Mouse (Mus musculus) neural tube, embryonic 12.5 days (tissue): ENCODE measurements at regions not wholly inside any gene's neighbourhood (a gene's known extent, or its start where the extent isn't known, plus 50 kb on each side); places are given as distances from the start of the nearest gene placed in this dataset.

Experiments
- ATAC-seq: fragments of 200-750 bp; cut with Nextera tagmentation; 2 replicates; pipeline ENCODE4 v1.8.0; 2017; ENCODE audit warnings: low read depth, mild to moderate bottlenecking, moderate TSS enrichment, moderate library complexity; ENCODE audit not compliant: low FRiP score
- H3K27ac ChIP-seq: fragments of 300-500 bp; sonication (generic); 2 replicates; pipeline ENCODE4 v1.5.1; 2016
- H3K27me3 ChIP-seq: fragments of 300-500 bp; sonication (generic); replicated peaks from 2 replicates; pipeline ENCODE4 v1.6.1; 2016; ENCODE audit warnings: mild to moderate bottlenecking
- H3K36me3 ChIP-seq: fragments of 300-500 bp; sonication (generic); 2 replicates; pipeline ENCODE4 v1.6.1; 2016; ENCODE audit warnings: mild to moderate bottlenecking
- H3K4me1 ChIP-seq: fragments of 300-500 bp; sonication (generic); 2 replicates; pipeline ENCODE4 v1.6.1; 2016
- H3K4me2 ChIP-seq: fragments of 300-500 bp; sonication (generic); replicated peaks from 2 replicates; pipeline ENCODE4 v1.6.1; 2016; ENCODE audit warnings: mild to moderate bottlenecking
- H3K4me3 ChIP-seq: fragments of 300-500 bp; sonication (generic); 2 replicates; pipeline ENCODE4 v1.5.1; 2016
- H3K9ac ChIP-seq: fragments of 300-500 bp; sonication (generic); 2 replicates; pipeline ENCODE4 v1.6.1; 2016; ENCODE audit warnings: mild to moderate bottlenecking
- H3K9me3 ChIP-seq: fragments of 300-500 bp; sonication (generic); 2 replicates; pipeline ENCODE4 v1.6.1; 2016; ENCODE audit warnings: mild to moderate bottlenecking
- WGBS: fragments of 180-500 bp; shearing (Covaris S2); methylation state at CpG from one replicate; pipeline ENCODE4 v1.1.7; 2016; 5-methylcytosine and 5-hydroxymethylcytosine counted together

DNA sequence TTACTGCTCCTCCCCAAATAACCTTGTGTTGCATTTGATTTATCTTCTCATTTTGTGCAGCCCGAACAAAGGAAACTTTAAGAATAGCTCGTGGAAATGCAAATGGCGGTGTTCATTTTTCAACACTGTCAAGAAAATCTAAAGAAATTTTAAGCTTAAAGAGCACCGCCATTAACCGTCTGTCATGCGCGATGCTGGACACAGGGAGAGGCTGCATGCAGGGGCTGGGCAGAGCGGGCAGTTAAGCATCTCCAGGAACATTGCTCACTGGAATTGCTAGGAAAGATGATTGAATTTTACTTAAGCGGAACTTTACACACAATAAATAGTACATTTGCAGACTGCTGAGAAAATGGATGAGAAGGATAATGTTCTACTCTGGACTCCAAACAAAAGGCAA is 229.2 kb upstream of the Krr1 start:
- ATAC-seq, result no peak
- 32% methylated on average over 9 of the region's 9 CpGs for WGBS
- Histone ChIP-seq H3K9me3 (no peaks in the 10 kb centered on the region), H3K9ac (no peak overlapping the region), H3K36me3 (no peaks in the 10 kb centered on the region), H3K4me3 (no peak overlapping the region), H3K27ac (no peak overlapping the region), H3K4me2 (peak overlapping the region; percentile 36), H3K4me1 (peaks cover 3% of the 10 kb centered on the region; the same call in 1 of the 2 replicates), H3K27me3 (no peaks in the 10 kb centered on the region)

DNA sequence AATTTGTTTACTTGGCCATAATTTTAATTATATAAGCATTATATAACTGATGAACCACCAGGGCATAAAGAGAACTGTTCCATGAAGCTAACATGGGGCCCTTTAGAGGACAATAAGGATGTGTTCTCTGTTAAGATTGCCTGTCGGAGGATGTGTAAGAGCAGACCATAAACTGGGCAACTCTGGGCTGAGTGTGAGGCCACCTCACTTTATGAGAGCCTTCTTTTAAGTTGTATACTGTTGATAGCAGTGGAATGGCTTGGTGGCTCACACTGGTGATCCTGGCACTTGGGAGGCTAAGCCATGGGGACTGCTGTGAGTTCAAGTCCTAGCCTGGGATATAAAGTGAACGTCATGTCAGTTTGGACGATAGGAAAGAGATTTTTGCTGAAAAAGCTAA is 227.3 kb upstream of the Krr1 start:
- H3K4me1 ChIP-seq, result peaks cover 3% of the 10 kb centered on the region; the same call in 1 of the 2 replicates
- no peak overlapping the region for H3K9ac ChIP-seq
- no peak overlapping the region for H3K4me3 ChIP-seq
- H3K27me3 ChIP-seq, result no peaks in the 10 kb centered on the region
- no peaks in the 10 kb centered on the region for H3K36me3 ChIP-seq
- ATAC-seq, result no peak
- no peak overlapping the region for H3K4me2 ChIP-seq
- 78% methylated on average over 3 of the region's 3 CpGs for WGBS
- no peak overlapping the region for H3K27ac ChIP-seq
- no peaks in the 10 kb centered on the region for H3K9me3 ChIP-seq

DNA sequence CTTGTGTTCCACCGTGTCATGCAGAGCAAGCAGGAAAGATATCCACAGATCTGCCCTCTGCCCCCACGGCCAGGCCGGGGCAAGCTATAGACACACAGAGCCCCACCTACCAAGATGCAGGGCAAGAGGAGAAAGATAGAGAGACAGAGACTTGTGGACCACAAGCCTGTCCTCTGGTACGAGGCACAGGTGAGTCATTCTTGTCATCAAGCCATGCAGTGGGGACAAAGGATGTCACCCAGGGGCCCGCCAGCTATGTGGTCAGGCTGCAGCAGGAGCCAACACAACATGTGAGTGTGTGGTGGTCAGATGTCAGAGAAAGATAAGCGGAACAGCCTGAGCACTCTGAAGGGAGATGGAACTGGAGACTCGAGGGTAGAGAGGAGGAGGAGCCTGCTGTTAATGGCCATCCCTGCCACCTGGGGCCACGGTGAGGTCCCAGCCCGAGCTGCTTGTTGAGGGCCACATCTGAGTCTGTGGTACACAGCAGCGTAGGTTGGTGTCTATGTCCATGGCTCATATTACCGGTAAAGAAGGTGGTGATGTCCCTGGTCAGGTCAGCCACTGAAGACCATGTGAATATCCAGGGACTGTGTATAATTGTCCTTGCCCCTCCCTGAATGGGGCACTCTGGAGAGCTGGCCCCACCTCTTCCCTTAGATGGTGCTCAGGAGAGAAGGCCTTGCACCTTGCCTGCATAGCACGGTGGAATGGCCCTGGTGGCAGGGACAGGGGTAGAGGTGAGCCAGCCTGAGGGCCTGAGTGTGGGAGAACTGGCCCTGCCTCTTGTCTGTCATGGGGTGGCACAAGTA is 226.2 kb upstream of the Krr1 start:
- Histone ChIP-seq H3K27ac (no peak overlapping the region), H3K4me1 (no peaks in the 10 kb centered on the region; the same call in 1 of the 2 replicates), H3K36me3 (no peaks in the 10 kb centered on the region), H3K4me2 (no peak overlapping the region), H3K27me3 (no peaks in the 10 kb centered on the region), H3K9ac (no peak overlapping the region), H3K9me3 (no peaks in the 10 kb centered on the region), H3K4me3 (no peak overlapping the region)
- 77% methylated on average over 12 of the region's 12 CpGs for WGBS
- no peak for ATAC-seq

DNA sequence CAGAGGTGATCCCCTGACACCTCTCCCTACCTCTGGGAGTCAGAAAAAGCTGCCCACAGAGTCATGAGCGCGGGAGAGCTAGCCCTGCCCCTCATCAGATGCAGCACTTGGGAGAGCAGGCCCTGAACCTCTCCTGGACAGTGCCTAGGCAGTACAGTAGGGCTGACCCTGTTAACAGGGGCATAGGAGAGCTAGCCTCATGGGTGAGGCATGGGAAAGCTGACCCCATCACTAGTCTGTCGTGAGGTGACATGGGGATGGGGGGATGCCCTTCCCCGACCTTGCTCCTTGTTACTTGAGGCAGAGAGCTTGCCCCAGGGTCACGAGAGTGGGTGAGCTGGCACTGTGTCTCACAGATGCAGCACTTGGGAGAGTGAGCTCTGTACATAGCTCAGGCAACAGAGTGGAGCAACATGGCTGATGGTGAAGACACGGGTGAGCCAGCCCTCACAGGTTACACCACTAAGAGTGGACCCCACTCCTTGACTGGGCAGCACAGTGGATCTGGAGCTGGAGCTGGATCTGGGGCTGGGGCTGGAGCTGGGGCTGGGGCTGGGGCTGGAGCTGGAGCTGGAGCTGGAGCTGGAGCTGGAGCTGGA is 225.5 kb upstream of the Krr1 start:
- Histone ChIP-seq H3K27me3 (no peaks in the 10 kb centered on the region), H3K36me3 (no peaks in the 10 kb centered on the region), H3K9me3 (no peaks in the 10 kb centered on the region), H3K27ac (no peak overlapping the region), H3K9ac (no peak overlapping the region), H3K4me2 (no peak overlapping the region), H3K4me1 (no peaks in the 10 kb centered on the region; the same call in 1 of the 2 replicates), H3K4me3 (no peak overlapping the region)
- WGBS, result 86% methylated on average over 6 of the region's 6 CpGs
- ATAC-seq, result no peak

DNA sequence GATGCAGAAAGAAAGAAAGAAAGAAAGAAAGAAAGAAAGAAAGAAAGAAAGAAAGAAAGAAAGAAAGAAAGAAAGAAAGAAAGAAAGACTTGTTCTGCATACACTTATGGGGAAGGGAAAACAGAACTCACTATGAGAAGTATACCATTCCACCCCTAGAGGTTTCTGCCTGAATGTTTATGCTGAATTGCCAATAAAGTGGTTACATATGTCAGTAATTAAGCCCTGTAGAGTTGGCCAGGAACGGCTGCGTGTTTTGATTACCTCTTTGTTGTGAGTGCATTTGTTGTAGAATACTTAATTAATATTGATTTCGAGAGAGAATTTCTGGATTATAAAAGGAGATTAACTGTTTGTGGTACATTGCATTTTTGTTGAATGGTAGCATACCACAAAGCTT is 224.0 kb upstream of the Krr1 start:
- Histone ChIP-seq H3K9me3 (no peaks in the 10 kb centered on the region), H3K9ac (no peak overlapping the region), H3K36me3 (no peaks in the 10 kb centered on the region), H3K4me1 (no peaks in the 10 kb centered on the region; the same call in 1 of the 2 replicates), H3K27me3 (no peaks in the 10 kb centered on the region), H3K4me2 (no peak overlapping the region), H3K4me3 (no peak overlapping the region), H3K27ac (no peak overlapping the region)
- WGBS, result 64% methylated on average over 3 of the region's 3 CpGs
- ATAC-seq, result no peak

DNA sequence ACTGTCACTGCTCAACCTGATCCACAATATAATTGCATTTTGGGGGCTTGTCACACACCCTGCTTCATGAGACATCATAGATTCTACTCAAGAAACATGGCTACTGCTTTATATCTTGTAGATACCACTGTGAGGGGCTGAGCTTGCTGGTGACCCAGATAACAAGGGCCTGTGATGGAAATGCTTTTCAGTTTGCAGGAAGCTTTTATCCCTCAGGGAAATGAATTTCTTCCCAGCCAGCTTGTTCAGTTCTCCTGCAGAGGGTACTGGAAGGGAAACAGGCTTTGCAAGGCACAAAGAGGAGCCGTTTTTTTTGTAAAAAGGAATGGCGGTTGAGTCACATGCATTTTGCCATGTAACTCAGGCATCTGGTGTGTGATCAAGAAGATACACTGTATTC is 218.8 kb upstream of the Krr1 start:
- no peaks in the 10 kb centered on the region for H3K36me3 ChIP-seq
- H3K4me1 ChIP-seq, result no peaks in the 10 kb centered on the region
- no peak overlapping the region for H3K4me2 ChIP-seq
- H3K27me3 ChIP-seq, result no peaks in the 10 kb centered on the region
- H3K9me3 ChIP-seq, result no peaks in the 10 kb centered on the region
- H3K27ac ChIP-seq, result no peak overlapping the region
- no peak overlapping the region for H3K9ac ChIP-seq
- no peak for ATAC-seq
- no peak overlapping the region for H3K4me3 ChIP-seq
- WGBS, result 89% methylated on average over 2 of the region's 2 CpGs

DNA sequence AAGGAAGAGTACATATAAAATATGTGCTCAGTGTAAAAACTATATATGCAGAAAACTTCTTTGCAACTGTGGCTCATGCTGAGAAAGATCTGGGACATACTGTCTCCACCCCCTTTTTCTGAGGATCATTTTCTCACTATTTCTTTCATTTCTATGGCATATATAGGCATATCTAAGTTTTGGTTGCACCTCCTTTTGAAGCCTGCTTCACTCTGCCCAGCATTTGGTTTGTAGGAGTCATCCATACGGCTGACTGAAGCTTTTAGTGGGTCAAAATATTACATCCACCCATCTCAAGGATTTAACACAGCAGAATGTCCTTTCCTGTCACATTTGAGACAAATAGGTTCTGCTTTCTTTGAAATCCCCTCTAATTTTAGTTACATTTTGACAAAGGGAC is 216.5 kb upstream of the Krr1 start:
- Histone ChIP-seq H3K27ac (no peak overlapping the region), H3K27me3 (no peaks in the 10 kb centered on the region), H3K4me1 (no peaks in the 10 kb centered on the region), H3K9me3 (no peaks in the 10 kb centered on the region), H3K4me2 (no peak overlapping the region), H3K4me3 (no peak overlapping the region), H3K9ac (no peak overlapping the region), H3K36me3 (no peaks in the 10 kb centered on the region)
- 81% methylated on average over 1 of the region's 1 CpGs for WGBS
- ATAC-seq, result no peak

DNA sequence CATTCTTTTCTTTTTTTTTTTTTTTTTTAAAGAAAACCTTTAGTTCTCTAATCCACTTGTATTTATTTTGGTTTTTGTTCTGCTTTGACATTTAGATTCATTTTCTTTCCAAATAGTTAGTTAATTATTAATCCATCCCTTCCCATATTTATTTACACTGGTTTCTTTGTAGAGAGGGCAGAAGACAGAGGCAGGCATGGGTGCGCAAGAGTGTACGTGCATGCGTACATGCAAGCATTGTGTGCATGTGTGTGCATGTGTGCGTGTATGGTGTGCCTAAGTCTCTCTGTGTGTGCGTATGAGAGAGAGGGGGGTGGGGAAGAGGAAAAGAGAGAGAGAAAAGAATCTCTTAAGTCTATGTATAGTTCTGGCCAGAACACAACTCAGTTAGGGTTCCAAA is 215.9 kb upstream of the Krr1 start:
- Histone ChIP-seq H3K27me3 (no peaks in the 10 kb centered on the region), H3K9ac (no peak overlapping the region), H3K4me3 (no peak overlapping the region), H3K36me3 (no peaks in the 10 kb centered on the region), H3K4me1 (no peaks in the 10 kb centered on the region), H3K27ac (no peak overlapping the region), H3K4me2 (no peak overlapping the region), H3K9me3 (no peaks in the 10 kb centered on the region)
- no peak for ATAC-seq
- WGBS, result 92% methylated on average over 5 of the region's 5 CpGs

DNA sequence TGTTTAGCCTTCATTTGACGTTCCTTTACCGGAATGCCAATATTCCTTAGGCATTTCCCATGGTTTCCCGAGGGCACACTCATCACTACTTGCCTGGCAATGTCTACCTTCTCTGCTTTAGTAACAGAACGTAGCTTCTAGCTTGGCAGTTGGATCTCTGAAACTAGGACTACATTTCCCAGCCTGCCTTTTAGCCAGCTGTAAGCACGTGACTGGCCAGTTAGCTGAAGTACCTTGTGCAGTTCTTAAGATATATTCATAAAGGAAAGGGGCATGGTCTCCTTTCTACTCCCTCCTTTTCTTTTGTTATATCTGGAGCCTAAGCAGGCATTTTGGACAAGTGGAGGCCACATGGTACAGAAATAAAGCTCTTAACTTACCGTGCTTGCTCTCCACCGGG is 214.8 kb upstream of the Krr1 start:
- no peak for ATAC-seq
- Histone ChIP-seq H3K27ac (no peak overlapping the region), H3K27me3 (no peaks in the 10 kb centered on the region), H3K9ac (no peak overlapping the region), H3K9me3 (no peaks in the 10 kb centered on the region), H3K4me2 (no peak overlapping the region), H3K4me1 (no peaks in the 10 kb centered on the region), H3K4me3 (no peak overlapping the region), H3K36me3 (no peaks in the 10 kb centered on the region)
- WGBS, result 84% methylated on average over 7 of the region's 7 CpGs

DNA sequence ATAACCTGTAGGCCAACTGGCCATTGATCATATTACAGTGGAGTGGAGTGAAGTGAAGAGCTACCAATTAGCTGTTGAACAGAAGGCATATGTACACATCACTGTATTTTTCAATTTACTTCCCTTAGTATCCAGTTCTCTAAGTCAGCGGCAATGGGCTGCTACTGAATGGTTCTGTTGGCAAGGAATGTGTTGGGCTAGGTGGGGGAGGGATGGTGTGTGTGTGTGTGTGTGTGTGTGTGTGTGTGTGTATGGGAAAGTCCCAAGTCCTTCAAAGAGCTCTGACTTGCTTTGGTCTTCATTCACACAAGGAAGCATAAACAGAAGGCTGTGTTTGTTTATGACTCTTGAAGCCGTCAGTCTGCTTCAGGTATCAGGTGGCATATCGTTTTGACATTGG is 213.0 kb upstream of the Krr1 start:
- no peaks in the 10 kb centered on the region for H3K36me3 ChIP-seq
- no peak overlapping the region for H3K4me2 ChIP-seq
- no peaks in the 10 kb centered on the region for H3K4me1 ChIP-seq
- H3K4me3 ChIP-seq, result no peak overlapping the region
- 81% methylated on average over 3 of the region's 3 CpGs for WGBS
- H3K27me3 ChIP-seq, result no peaks in the 10 kb centered on the region
- H3K9me3 ChIP-seq, result no peaks in the 10 kb centered on the region
- no peak for ATAC-seq
- no peak overlapping the region for H3K27ac ChIP-seq
- H3K9ac ChIP-seq, result no peak overlapping the region

DNA sequence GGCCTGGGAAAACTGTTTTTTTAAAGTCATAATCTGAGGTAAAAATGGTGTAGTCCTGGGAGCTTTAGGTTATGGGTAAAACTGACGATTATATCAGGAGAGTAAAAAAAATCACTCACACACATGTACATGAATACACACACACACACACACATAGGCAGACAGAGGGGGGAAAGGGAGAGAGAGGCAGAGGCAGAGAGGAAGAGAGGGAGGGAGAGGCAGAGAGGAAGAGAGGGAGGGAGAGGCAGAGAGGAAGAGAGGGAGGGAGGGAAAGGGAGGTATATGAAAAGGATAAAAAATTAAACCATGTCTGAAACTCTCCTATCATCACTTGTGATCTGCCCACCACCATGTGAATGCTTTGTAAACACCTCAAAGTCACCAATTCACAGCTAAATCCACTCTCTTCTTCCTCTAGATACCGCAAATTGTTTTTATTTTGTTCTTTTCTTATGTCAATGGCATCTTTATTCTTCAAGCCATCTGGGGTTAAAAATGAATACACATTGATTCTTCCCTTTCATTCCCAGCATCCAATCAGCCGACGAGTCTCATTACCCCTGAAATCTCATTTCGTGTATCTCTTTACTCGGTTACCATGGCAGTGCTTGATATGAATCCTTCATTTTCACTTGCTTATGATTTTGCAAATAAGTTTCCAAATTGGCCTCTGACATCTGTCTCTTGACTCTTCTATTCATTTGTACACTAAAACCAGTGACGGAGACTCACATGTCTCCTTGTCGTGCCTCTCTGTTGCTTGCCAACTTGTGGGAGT is 209.5 kb upstream of the Krr1 start:
- no peaks in the 10 kb centered on the region for H3K36me3 ChIP-seq
- 89% methylated on average over 8 of the region's 8 CpGs for WGBS
- ATAC-seq, result no peak
- H3K4me3 ChIP-seq, result no peak overlapping the region
- no peaks in the 10 kb centered on the region for H3K4me1 ChIP-seq
- no peak overlapping the region for H3K9ac ChIP-seq
- no peak overlapping the region for H3K4me2 ChIP-seq
- no peak overlapping the region for H3K27ac ChIP-seq
- H3K27me3 ChIP-seq, result no peaks in the 10 kb centered on the region
- no peaks in the 10 kb centered on the region for H3K9me3 ChIP-seq

DNA sequence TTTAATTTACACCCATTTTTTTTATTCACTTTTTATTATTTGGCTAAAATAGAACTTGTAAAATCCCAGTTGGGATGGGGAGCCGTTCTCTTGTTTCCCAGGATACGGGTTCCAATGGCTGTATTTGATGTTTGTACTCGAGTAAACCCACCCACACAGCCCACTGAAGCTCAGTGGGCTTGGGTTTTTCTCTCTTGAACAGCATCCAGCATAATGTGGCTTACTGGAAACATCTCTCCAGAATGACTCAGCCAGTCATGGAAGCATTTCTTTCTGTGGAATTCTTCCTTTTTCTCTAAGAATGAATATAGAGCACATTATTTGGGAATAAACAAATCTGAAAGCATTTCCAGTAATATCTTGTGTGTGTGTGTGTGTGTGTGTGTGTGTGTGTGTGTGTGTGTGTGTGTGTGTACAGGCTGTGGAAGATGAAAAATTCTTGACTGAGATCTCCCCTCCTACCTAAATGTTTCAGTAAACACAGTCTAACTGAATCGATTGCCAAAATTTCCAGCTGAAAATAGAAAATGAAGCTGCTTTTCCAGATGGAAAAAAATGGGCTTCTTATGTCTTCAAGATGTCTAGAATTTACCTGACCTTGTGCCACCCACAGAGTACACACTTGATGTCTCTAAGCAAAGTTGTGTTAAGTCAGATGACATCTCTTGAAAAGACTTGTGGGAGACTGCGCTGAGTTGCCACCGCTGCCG is 205.3 kb upstream of the Krr1 start:
- Histone ChIP-seq H3K4me1 (0 out of 2 replicates have a peak, but pooled peaks cover 3% of the 10 kb centered on the region), H3K9me3 (no peaks in the 10 kb centered on the region), H3K4me3 (no peak overlapping the region), H3K9ac (no peak overlapping the region), H3K27ac (no peak overlapping the region), H3K27me3 (no peaks in the 10 kb centered on the region), H3K4me2 (no peak overlapping the region), H3K36me3 (no peaks in the 10 kb centered on the region)
- WGBS, result 87% methylated on average over 7 of the region's 7 CpGs
- no peak for ATAC-seq
